Mouse (Mus musculus): ENCODE measurements around the gene Marveld1.

Marveld1 gene

GRCm38 (mm10) chr19:42139724-42140517, 7.3 kb upstream of the Marveld1 start:
- no peak for DNase-seq (ENCODE audit: low read depth)

GRCm38 (mm10) chr19:42141998-42142397, 5.2 kb upstream of the Marveld1 start:
- no peak for DNase-seq (ENCODE audit: low read depth)

- DNase-seq (ENCODE audit: low read depth), result no peak
Measured at GRCm38 (mm10) chr19:42142757-42143156, 4.4 kb upstream of the Marveld1 start.

GRCm38 (mm10) chr19:42144067-42144466, 3.1 kb upstream of the Marveld1 start:
- DNase-seq (ENCODE audit: low read depth), result no peak

GRCm38 (mm10) chr19:42144541-42145167, 2.5 kb upstream of the Marveld1 start:
- DNase-seq (ENCODE audit: low read depth), result peak; percentile 64

- no peak for DNase-seq (ENCODE audit: low read depth)
Measured at GRCm38 (mm10) chr19:42145210-42145609, 2.0 kb upstream of the Marveld1 start.

GRCm38 (mm10) chr19:42145731-42146130, 1.5 kb upstream of the Marveld1 start:
- no peak for DNase-seq (ENCODE audit: low read depth)

GRCm38 (mm10) chr19:42146276-42147010, 757 bp upstream of the Marveld1 start:
- DNase-seq (ENCODE audit: low read depth), result no peak

GRCm38 (mm10) chr19:42147769-42148568, 769 bp downstream of the Marveld1 start:
- no peak for DNase-seq (ENCODE audit: low read depth)

- no peak for DNase-seq (ENCODE audit: low read depth)
Measured at GRCm38 (mm10) chr19:42148569-42148860, 1.3 kb downstream of the Marveld1 start.

GRCm38 (mm10) chr19:42151990-42152389, 4.8 kb downstream of the Marveld1 start:
- peak; percentile 89 for DNase-seq (ENCODE audit: low read depth)

- DNase-seq (ENCODE audit: low read depth), result no peak
Measured at GRCm38 (mm10) chr19:42157493-42158237, 10.5 kb downstream of the Marveld1 start.

- no peak for DNase-seq (ENCODE audit: low read depth)
Measured at GRCm38 (mm10) chr19:42158246-42159017, 11.2 kb downstream of the Marveld1 start.

GRCm38 (mm10) chr19:42163764-42164163, 16.6 kb downstream of the Marveld1 start, which contains the start of gene Zfyve27:
TSS of gene Zfyve27 (plus strand) at chr19:42163951.
- DNase-seq (ENCODE audit: low read depth), result no peak

GRCm38 (mm10) chr19:42164188-42164587, 17.0 kb downstream of the Marveld1 start:
- DNase-seq (ENCODE audit: low read depth), result no peak

GRCm38 (mm10) chr19:42166130-42166529, 18.9 kb downstream of the Marveld1 start:
- no peak for DNase-seq (ENCODE audit: low read depth)

- DNase-seq (ENCODE audit: low read depth), result no peak
Measured at GRCm38 (mm10) chr19:42166766-42167165, 19.6 kb downstream of the Marveld1 start.

- no peak for DNase-seq (ENCODE audit: low read depth)
Measured at GRCm38 (mm10) chr19:42167489-42167888, 20.3 kb downstream of the Marveld1 start.

- DNase-seq (ENCODE audit: low read depth), result no peak
Measured at GRCm38 (mm10) chr19:42169322-42169975, 22.2 kb downstream of the Marveld1 start.
